Mouse (Mus musculus) ovary, postnatal 36 days (tissue): Measurements from ENCODE around the gene Col4a4.
A peak's percentile ranks its signal among the peaks of the same experiment; 100 is the strongest.

Source experiments
- DNase-seq: peaks from one replicate; pipeline ENCODE4 v3.0.0; 2022; ENCODE audit warnings: low spot score, mixed read lengths

Gene Col4a4

GRCm38 (mm10) chr1:82475821-82476220 lies 110.8 kb downstream of the Col4a4 start:
- DNase-seq: no peak

GRCm38 (mm10) chr1:82475254-82475653 lies 111.4 kb downstream of the Col4a4 start:
- no peak for DNase-seq

GRCm38 (mm10) chr1:82474461-82474961 lies 112.1 kb downstream of the Col4a4 start:
- no peak for DNase-seq

- no peak for DNase-seq
These were observed 113.2 kb downstream of the Col4a4 start for GRCm38 (mm10) chr1:82473467-82473866.

GRCm38 (mm10) chr1:82470516-82471225 lies 116.0 kb downstream of the Col4a4 start:
- no peak for DNase-seq

- DNase-seq: no peak
These were observed 117.8 kb downstream of the Col4a4 start for GRCm38 (mm10) chr1:82468872-82469271.

- no peak for DNase-seq
These were observed 121.3 kb downstream of the Col4a4 start for GRCm38 (mm10) chr1:82465321-82465853.

- no peak for DNase-seq
These were observed 125.6 kb downstream of the Col4a4 start for GRCm38 (mm10) chr1:82461041-82461440.

- DNase-seq: no peak
These were observed 126.7 kb downstream of the Col4a4 start for GRCm38 (mm10) chr1:82459926-82460325.

GRCm38 (mm10) chr1:82459350-82459749 lies 127.3 kb downstream of the Col4a4 start:
- no peak for DNase-seq

- DNase-seq: no peak
These were observed 132.6 kb downstream of the Col4a4 start for GRCm38 (mm10) chr1:82454031-82454430.

GRCm38 (mm10) chr1:82451927-82452651 lies 134.6 kb downstream of the Col4a4 start:
- DNase-seq: no peak

- DNase-seq: no peak
These were observed 136.8 kb downstream of the Col4a4 start for GRCm38 (mm10) chr1:82449851-82450250.

- peak; percentile 19 for DNase-seq
These were observed 140.6 kb downstream of the Col4a4 start for GRCm38 (mm10) chr1:82446049-82446448.

GRCm38 (mm10) chr1:82443517-82443916 lies 143.1 kb downstream of the Col4a4 start:
- no peak for DNase-seq

- DNase-seq: no peak
These were observed 146.5 kb downstream of the Col4a4 start for GRCm38 (mm10) chr1:82440123-82440522.

- no peak for DNase-seq
These were observed 149.4 kb downstream of the Col4a4 start for GRCm38 (mm10) chr1:82437273-82437672.

GRCm38 (mm10) chr1:82433649-82434005 lies 153.0 kb downstream of the Col4a4 start:
- no peak for DNase-seq

- peak; percentile 70 for DNase-seq
These were observed 153.6 kb downstream of the Col4a4 start for GRCm38 (mm10) chr1:82432919-82433648.

- no peak for DNase-seq
These were observed 157.6 kb downstream of the Col4a4 start for GRCm38 (mm10) chr1:82429061-82429460.

GRCm38 (mm10) chr1:82427729-82428128 lies 158.9 kb downstream of the Col4a4 start:
- no peak for DNase-seq

- no peak for DNase-seq
These were observed 171.0 kb downstream of the Col4a4 start for GRCm38 (mm10) chr1:82415641-82416040.
